Comparison of ENCODE assay signal across 8 mouse cellular contexts in the genomic region with DNA sequence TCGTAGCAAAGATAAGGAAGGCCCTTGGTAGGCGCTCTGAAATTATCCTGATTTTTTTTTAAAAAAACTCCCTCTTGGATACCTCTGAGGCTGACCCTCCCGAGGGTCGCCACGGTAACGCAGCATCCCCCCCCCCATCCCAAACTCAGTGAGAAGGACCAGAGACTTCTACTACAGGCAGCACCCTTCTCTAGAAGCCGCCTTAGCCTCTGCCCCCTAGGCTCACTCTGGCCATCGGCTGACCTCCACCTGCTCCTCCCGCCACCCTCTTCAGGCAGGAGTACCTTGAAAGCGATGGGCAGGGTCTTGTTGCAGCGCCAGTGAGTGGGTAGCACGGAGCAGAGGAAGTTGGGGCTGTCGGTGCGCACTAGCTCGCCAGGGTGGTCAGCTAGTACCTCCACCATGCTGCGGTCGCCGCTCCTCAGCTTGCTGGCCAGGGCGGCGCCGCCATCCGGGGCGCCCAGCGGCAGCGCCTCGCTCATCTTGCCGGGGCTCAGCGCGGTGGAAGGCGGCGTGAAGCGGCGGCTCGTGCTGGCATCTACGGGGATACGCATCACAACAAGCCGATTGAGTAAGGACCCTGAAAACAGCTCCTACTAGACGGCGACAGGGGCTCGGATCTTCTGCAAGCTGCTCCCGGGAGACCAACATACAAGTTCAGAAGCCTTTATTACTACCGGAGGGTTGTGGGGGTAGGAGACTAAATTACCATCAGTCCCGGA.
DNase-seq lines count a peak whose midpoint lies in the region; ATAC-seq and TF ChIP-seq lines count a peak whose summit lies in the region.

No protein-coding gene starts in this region.

- peaks cover 4% of the 10 kb centered on the region; the same call in 1 of the 2 replicates for H3K27me3 ChIP-seq in kidney, adult 2 months (replicated peaks; ENCODE audit: control insufficient read depth, insufficient read depth, low read length)
- H3K27me3 ChIP-seq in forebrain, embryonic 15.5 days, result peaks cover 87% of the 10 kb centered on the region
- peaks cover 58% of the 10 kb centered on the region for H3K27me3 ChIP-seq in kidney, embryonic 16.5 days (ENCODE audit: insufficient read depth, low read length)
- peaks cover 100% of the 10 kb centered on the region for H3K27me3 ChIP-seq in midbrain, embryonic 10.5 days (ENCODE audit: low read depth, poor library complexity, severe bottlenecking)

- TF ChIP-seq CTCF in kidney, adult 2 months (conservative IDR thresholded peaks at IDR 0.05; ENCODE audit: insufficient read depth, insufficient read length, low read depth, low read length), result no peak

- no peak for ATAC-seq in forebrain, embryonic 15.5 days (replicated peaks)
- ATAC-seq in kidney, embryonic 16.5 days (ENCODE audit: low FRiP score, low TSS enrichment), result no peak
- no peak for ATAC-seq in frontal cortex, adult (ENCODE audit: low TSS enrichment)

- H3K36me3 ChIP-seq in kidney, adult 2 months (ENCODE audit: control insufficient read depth, insufficient read depth, low read length), result no peaks in the 10 kb centered on the region
- H3K36me3 ChIP-seq in forebrain, embryonic 15.5 days, result no peaks in the 10 kb centered on the region
- H3K36me3 ChIP-seq in kidney, embryonic 16.5 days (ENCODE audit: insufficient read depth, low read length), result no peaks in the 10 kb centered on the region
- no peaks in the 10 kb centered on the region for H3K36me3 ChIP-seq in midbrain, embryonic 10.5 days

- H3K4me1 ChIP-seq in kidney, adult 2 months (ENCODE audit: control insufficient read depth, insufficient read depth, low read length), result 0 out of 2 replicates have a peak, but pooled peaks cover 3% of the 10 kb centered on the region
- peaks cover 46% of the 10 kb centered on the region for H3K4me1 ChIP-seq in forebrain, embryonic 15.5 days
- H3K4me1 ChIP-seq in kidney, embryonic 16.5 days (ENCODE audit: insufficient read depth, low read length), result peaks cover 33% of the 10 kb centered on the region
- H3K4me1 ChIP-seq in midbrain, embryonic 10.5 days, result peaks cover 51% of the 10 kb centered on the region

- H3K4me2 ChIP-seq in forebrain, embryonic 15.5 days (replicated peaks), result peak overlapping the region; percentile 10
- H3K4me2 ChIP-seq in kidney, embryonic 16.5 days (replicated peaks; ENCODE audit: low read depth, low read length), result peak overlapping the region; percentile 45

- H3K27ac ChIP-seq in kidney, adult 2 months (ENCODE audit: insufficient read depth, low read depth, low read length), result no peak overlapping the region
- no peak overlapping the region for H3K27ac ChIP-seq in forebrain, embryonic 15.5 days (replicated peaks)
- H3K27ac ChIP-seq in kidney, embryonic 16.5 days (ENCODE audit: low read length), result no peak overlapping the region
- no peak overlapping the region for H3K27ac ChIP-seq in midbrain, embryonic 10.5 days (replicated peaks)

- intact Hi-C loops in left cerebral cortex, postnatal 14 days (cut with DNase I), result loop anchor here (5.0 to 10.0 kb wide), 5 partner anchors 128 to 1389 kb away; a partner anchor contains a TSS

- H3K9me3 ChIP-seq in forebrain, embryonic 15.5 days, result no peaks in the 10 kb centered on the region
- H3K9me3 ChIP-seq in kidney, embryonic 16.5 days (ENCODE audit: low read length), result no peaks in the 10 kb centered on the region
- no peaks in the 10 kb centered on the region for H3K9me3 ChIP-seq in midbrain, embryonic 10.5 days (replicated peaks)

- H3K4me3 ChIP-seq in kidney, adult 2 months (ENCODE audit: insufficient read depth, low read depth, low read length), result peak overlapping the region; percentile 14; the same call in 1 of the 2 replicates
- peak overlapping the region; percentile 1; the same call in 1 of the 2 replicates for H3K4me3 ChIP-seq in forebrain, embryonic 15.5 days
- H3K4me3 ChIP-seq in kidney, embryonic 16.5 days (ENCODE audit: low read length), result peak overlapping the region; percentile 36
- peak overlapping the region; percentile 46 for H3K4me3 ChIP-seq in midbrain, embryonic 10.5 days

- TF ChIP-seq POLR2A in kidney, adult 2 months (IDR thresholded peaks at IDR 0.05; ENCODE audit: low read depth, low read length), result no peak

- H3K9ac ChIP-seq in forebrain, embryonic 15.5 days (replicated peaks), result no peak overlapping the region
- H3K9ac ChIP-seq in kidney, embryonic 16.5 days (replicated peaks; ENCODE audit: low read length), result no peak overlapping the region

- 6% methylated on average over 43 of the region's 43 CpGs for WGBS in kidney, adult 2 months
- WGBS in forebrain, embryonic 15.5 days, result under 1% methylated on average over 43 of the region's 43 CpGs
- whole genome bisulfite sequencing in kidney, embryonic 16.5 days, result 1% methylated on average over 43 of the region's 43 CpGs
- under 1% methylated on average over 43 of the region's 43 CpGs for WGBS in midbrain, embryonic 10.5 days

- no peak for DNase-seq in kidney, adult 2 months
- DNase-seq in kidney, adult 11 months, result no peak
- DNase-seq in ZHBTc4 (ENCODE audit: low read depth, low spot score), result peak; percentile 42
- DNase-seq in midbrain, embryonic 10.5 days (ENCODE audit: low spot score), result peak; percentile 71
- no peak for DNase-seq in left cerebral cortex, postnatal 14 days (ENCODE audit: low spot score in 2 of 2)

Comparison
In these comparisons a context has a peak if more than half of its experiments do, and no peak if none do; other contexts are left out.
1. DNase-seq: peak in ZHBTc4 (single experiment) and midbrain, embryonic 10.5 days (single experiment); none in kidney, adult 2 months (single experiment), kidney, adult 11 months (single experiment) and left cerebral cortex, postnatal 14 days (0 of 2).
2. Peak in every context shown above with its lines, with median percentiles within 50 percentile points of each other: H3K4me3 ChIP-seq.